Mouse (Mus musculus): ENCODE data around the gene Olfr109. TPM values are rescaled to one million over a fixed set of nuclear protein-coding genes. Genes with fewer than 3 reads are reported as not detected.

Gene Olfr109
- polyA plus RNA-seq (2015; fragmentation: Nextera tagmentation; extraction: Ambion mirVana), result not detected in 2 replicates

- no peak for ATAC-seq (ENCODE audit: insufficient number of reproducible peaks, low FRiP score, low TSS enrichment, low read depth)
- H3K9ac ChIP-seq, result no peak within 1 kb of the TSS
- H3K9me3 ChIP-seq, result no peaks in the 10 kb centered on the region
- no peak within 1 kb of the TSS for H3K27ac ChIP-seq
- H3K4me3 ChIP-seq, result no peak within 1 kb of the TSS
- H3K36me3 ChIP-seq, result no peaks in the 10 kb centered on the region
- 83% methylated on average over 1 of the region's 1 CpGs for WGBS
- no peaks in the 10 kb centered on the region for H3K4me1 ChIP-seq
- no peak within 1 kb of the TSS for H3K4me2 ChIP-seq
- no peaks in the 10 kb centered on the region for H3K27me3 ChIP-seq
Observed at GRCm38 (mm10) chr17:37458616-37459015, at the start of gene Olfr109. Gene Olfr109 (plus strand): TSS chr17:37458916.

DNA sequence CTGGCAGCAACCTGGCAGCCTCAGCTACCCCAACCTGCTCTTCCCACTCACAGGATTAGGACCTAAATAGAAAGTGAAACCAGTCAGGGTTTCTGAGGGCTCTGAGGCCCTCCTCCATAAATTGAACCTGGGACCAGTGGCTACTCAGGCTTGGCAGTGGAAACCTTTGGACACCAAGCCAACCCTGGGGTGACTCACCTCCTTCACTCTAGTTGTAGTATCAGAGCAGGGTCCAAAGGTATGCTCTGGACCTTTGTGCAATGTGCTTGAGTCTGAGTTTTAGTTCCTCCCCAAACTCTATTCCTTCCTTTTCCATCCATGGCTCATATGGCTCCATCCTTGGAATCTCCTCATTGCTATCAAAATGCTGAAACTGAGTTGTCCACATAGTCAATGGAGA, 45.3 kb upstream of the Olfr109 start:
- H3K27me3 ChIP-seq, result no peaks in the 10 kb centered on the region
- no peak overlapping the region for H3K4me2 ChIP-seq
- no peaks in the 10 kb centered on the region for H3K36me3 ChIP-seq
- H3K4me3 ChIP-seq, result no peak overlapping the region
- H3K4me1 ChIP-seq, result no peaks in the 10 kb centered on the region
- H3K9me3 ChIP-seq, result 0 out of 2 replicates have a peak, but pooled peaks cover 3% of the 10 kb centered on the region
- no peak overlapping the region for H3K9ac ChIP-seq
- ATAC-seq (ENCODE audit: insufficient number of reproducible peaks, low FRiP score, low TSS enrichment, low read depth), result no peak
- H3K27ac ChIP-seq, result no peak overlapping the region

DNA sequence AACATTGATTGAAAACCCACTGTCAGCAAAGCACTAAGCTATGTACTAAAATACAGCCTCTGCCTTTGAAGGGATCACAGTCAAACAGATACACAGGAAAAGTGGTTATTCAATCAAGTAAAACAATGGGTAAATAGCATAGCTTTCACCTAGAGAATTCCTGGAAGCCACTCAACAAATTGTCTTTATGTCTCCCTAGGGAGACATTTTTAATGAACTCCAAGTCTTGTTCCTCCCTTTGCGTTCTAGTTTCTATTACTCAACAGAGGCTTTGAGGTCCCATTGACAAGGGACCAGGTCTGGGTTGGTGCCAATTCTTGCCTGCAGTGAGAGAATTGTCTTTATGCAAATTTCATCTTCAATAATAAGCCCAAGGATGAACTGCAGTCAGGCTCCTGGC, 13.5 kb upstream of the Olfr109 start, which contains the start of gene Olfr108:
Gene Olfr108, plus strand, starts transcription at position 301 of the 400 bp plus-strand sequence.
- Histone ChIP-seq H3K36me3 (no peaks in the 10 kb centered on the region), H3K27ac (no peak within 1 kb of the TSS), H3K4me1 (no peaks in the 10 kb centered on the region), H3K4me3 (no peak within 1 kb of the TSS), H3K4me2 (no peak within 1 kb of the TSS), H3K27me3 (no peaks in the 10 kb centered on the region), H3K9me3 (no peaks in the 10 kb centered on the region), H3K9ac (no peak within 1 kb of the TSS)
- no peak for ATAC-seq (ENCODE audit: insufficient number of reproducible peaks, low FRiP score, low TSS enrichment, low read depth)
- WGBS, result 80% methylated on average over 1 of the region's 1 CpGs

- ATAC-seq (ENCODE audit: insufficient number of reproducible peaks, low FRiP score, low TSS enrichment, low read depth), result no peak
- 72% methylated on average over 2 of the region's 2 CpGs for WGBS
Observed at GRCm38 (mm10) chr17:37483452-37483851, 24.7 kb downstream of the Olfr109 start, which contains the start of gene H2-M2. Gene H2-M2 (minus strand): TSS chr17:37483552.

DNA sequence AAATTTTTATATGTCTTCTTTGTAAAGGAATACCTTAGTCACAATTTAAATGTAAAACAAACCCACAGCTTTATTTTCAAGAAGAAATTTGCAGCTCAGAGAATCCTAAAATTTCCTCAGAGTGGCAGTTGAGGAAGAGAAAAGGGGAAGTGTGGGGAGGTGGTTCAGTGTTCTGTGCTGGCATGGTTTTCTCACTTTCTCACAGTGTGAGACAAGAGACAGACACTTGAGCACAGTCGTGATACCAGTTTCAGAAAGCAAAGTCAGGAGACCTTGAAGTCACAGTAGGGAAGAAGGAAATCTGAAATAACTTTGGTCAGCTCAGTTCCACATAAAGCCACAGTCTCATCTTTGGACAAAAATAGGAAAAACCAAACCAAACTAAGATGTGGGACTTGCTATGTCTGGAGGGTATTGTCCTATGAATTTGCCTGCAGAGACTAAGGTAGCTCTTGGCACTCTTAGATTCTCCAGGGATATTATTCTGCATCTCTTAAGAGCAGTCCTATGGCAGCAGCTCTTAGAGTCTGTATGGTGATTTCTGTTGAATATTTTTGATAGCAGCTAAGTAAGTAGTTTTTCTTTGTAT, 33.3 kb downstream of the Olfr109 start, which contains the start of gene Olfr110:
Gene Olfr110, plus strand, starts transcription at position 539 of the 589 bp plus-strand sequence.
- no peak within 1 kb of the TSS for H3K27ac ChIP-seq
- H3K4me3 ChIP-seq, result no peak within 1 kb of the TSS
- ATAC-seq (ENCODE audit: insufficient number of reproducible peaks, low FRiP score, low TSS enrichment, low read depth), result no peak
- H3K4me2 ChIP-seq, result no peak within 1 kb of the TSS
- H3K4me1 ChIP-seq, result no peaks in the 10 kb centered on the region
- H3K9me3 ChIP-seq, result no peaks in the 10 kb centered on the region
- no peaks in the 10 kb centered on the region for H3K27me3 ChIP-seq
- WGBS, result 63% methylated on average over 1 of the region's 1 CpGs
- H3K36me3 ChIP-seq, result no peaks in the 10 kb centered on the region
- no peak within 1 kb of the TSS for H3K9ac ChIP-seq

More at GRCm38 (mm10) chr17:37483452-37483851, 24.7 kb downstream of the Olfr109 start, which contains the start of gene H2-M2:
- no peaks in the 10 kb centered on the region for H3K9me3 ChIP-seq
- H3K4me2 ChIP-seq, result no peak within 1 kb of the TSS
- H3K36me3 ChIP-seq, result no peaks in the 10 kb centered on the region
- no peaks in the 10 kb centered on the region for H3K27me3 ChIP-seq
- H3K9ac ChIP-seq, result no peak within 1 kb of the TSS
- H3K4me1 ChIP-seq, result no peaks in the 10 kb centered on the region
- H3K4me3 ChIP-seq, result no peak within 1 kb of the TSS
- no peak within 1 kb of the TSS for H3K27ac ChIP-seq

DNA sequence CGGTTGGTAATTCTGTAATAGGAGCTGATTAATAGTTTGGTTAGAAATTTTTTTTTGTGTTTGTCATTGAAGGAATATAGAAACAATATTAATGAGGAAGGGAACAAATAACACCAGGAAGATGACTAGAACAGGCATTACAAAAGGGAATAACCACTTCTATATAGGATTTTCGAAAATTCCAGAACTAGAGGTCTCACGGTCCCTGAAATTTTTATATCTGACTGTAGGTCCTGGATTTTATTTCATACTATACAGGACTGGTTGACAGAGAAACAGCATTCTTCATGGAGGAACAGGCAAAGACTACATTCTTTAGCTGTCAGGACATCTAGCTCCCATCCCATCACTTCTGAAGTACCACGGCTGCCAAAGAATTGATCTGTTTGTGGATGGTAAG, 49.0 kb downstream of the Olfr109 start, which contains the start of gene Olfr111:
Gene Olfr111, plus strand, starts transcription at position 301 of the 400 bp plus-strand sequence.
- Histone ChIP-seq H3K4me1 (no peaks in the 10 kb centered on the region), H3K9me3 (no peaks in the 10 kb centered on the region), H3K9ac (no peak within 1 kb of the TSS), H3K36me3 (no peaks in the 10 kb centered on the region), H3K27me3 (no peaks in the 10 kb centered on the region), H3K4me2 (no peak within 1 kb of the TSS), H3K4me3 (no peak within 1 kb of the TSS), H3K27ac (no peak within 1 kb of the TSS)
- no peak for ATAC-seq (ENCODE audit: insufficient number of reproducible peaks, low FRiP score, low TSS enrichment, low read depth)
- 81% methylated on average over 4 of the region's 4 CpGs for WGBS

Other genes with a start within 250 kb of the Olfr109 start
- gene Olfr95, start 245.8 kb upstream of the Olfr109 start, polyA plus RNA-seq (2015; fragmentation: Nextera tagmentation; extraction: Ambion mirVana), result not detected in 2 replicates
- not detected in 2 replicates for gene Olfr96, start 238.8 kb upstream of the Olfr109 start, polyA plus RNA-seq (2015; fragmentation: Nextera tagmentation; extraction: Ambion mirVana)
- gene Olfr97, start 221.6 kb upstream of the Olfr109 start, polyA plus RNA-seq (2015; fragmentation: Nextera tagmentation; extraction: Ambion mirVana), result not detected in 2 replicates
- gene Olfr98, start 195.2 kb upstream of the Olfr109 start, polyA plus RNA-seq (2015; fragmentation: Nextera tagmentation; extraction: Ambion mirVana), result not detected in 2 replicates
- 1.9 and 3.3 TPM in 2 replicates for gene H2-M3, start 188.7 kb upstream of the Olfr109 start, polyA plus RNA-seq (2015; fragmentation: Nextera tagmentation; extraction: Ambion mirVana)
- not detected in 2 replicates for gene Olfr99, start 175.5 kb upstream of the Olfr109 start, polyA plus RNA-seq (2015; fragmentation: Nextera tagmentation; extraction: Ambion mirVana)
- gene Olfr101, start 154.6 kb upstream of the Olfr109 start, polyA plus RNA-seq (2015; fragmentation: Nextera tagmentation; extraction: Ambion mirVana), result not detected in 2 replicates
- not detected in 2 replicates for gene Olfr102, start 141.9 kb upstream of the Olfr109 start, polyA plus RNA-seq (2015; fragmentation: Nextera tagmentation; extraction: Ambion mirVana)
- not detected in 2 replicates for gene Olfr103, start 119.2 kb upstream of the Olfr109 start, polyA plus RNA-seq (2015; fragmentation: Nextera tagmentation; extraction: Ambion mirVana)
- gene Olfr104-ps, start 99.3 kb upstream of the Olfr109 start, polyA plus RNA-seq (2015; fragmentation: Nextera tagmentation; extraction: Ambion mirVana), result not detected in 2 replicates
- gene Olfr105-ps, start 79.9 kb upstream of the Olfr109 start, polyA plus RNA-seq (2015; fragmentation: Nextera tagmentation; extraction: Ambion mirVana), result not detected in 2 replicates
- gene Olfr106-ps, start 68.5 kb upstream of the Olfr109 start, polyA plus RNA-seq (2015; fragmentation: Nextera tagmentation; extraction: Ambion mirVana), result not detected in 2 replicates
- gene Olfr107, start 59.7 kb upstream of the Olfr109 start, polyA plus RNA-seq (2015; fragmentation: Nextera tagmentation; extraction: Ambion mirVana), result not detected in 2 replicates
- gene Olfr108, start 13.4 kb upstream of the Olfr109 start, polyA plus RNA-seq (2015; fragmentation: Nextera tagmentation; extraction: Ambion mirVana), result not detected in 2 replicates
- gene H2-M2, start 24.6 kb downstream of the Olfr109 start, polyA plus RNA-seq (2015; fragmentation: Nextera tagmentation; extraction: Ambion mirVana), result not detected in 2 replicates
- not detected in 2 replicates for gene Olfr110, start 33.6 kb downstream of the Olfr109 start, polyA plus RNA-seq (2015; fragmentation: Nextera tagmentation; extraction: Ambion mirVana)
- not detected in 2 replicates for gene Olfr111, start 49.1 kb downstream of the Olfr109 start, polyA plus RNA-seq (2015; fragmentation: Nextera tagmentation; extraction: Ambion mirVana)
- gene Olfr112, start 110.5 kb downstream of the Olfr109 start, polyA plus RNA-seq (2015; fragmentation: Nextera tagmentation; extraction: Ambion mirVana), result not detected in 2 replicates
- gene Olfr113, start 118.7 kb downstream of the Olfr109 start, polyA plus RNA-seq (2015; fragmentation: Nextera tagmentation; extraction: Ambion mirVana), result not detected in 2 replicates
- gene Olfr114, start 133.8 kb downstream of the Olfr109 start, polyA plus RNA-seq (2015; fragmentation: Nextera tagmentation; extraction: Ambion mirVana), result not detected in 2 replicates
- gene Olfr115, start 168.2 kb downstream of the Olfr109 start, polyA plus RNA-seq (2015; fragmentation: Nextera tagmentation; extraction: Ambion mirVana), result not detected in 2 replicates
- not detected in 2 replicates for gene Olfr116, start 168.3 kb downstream of the Olfr109 start, polyA plus RNA-seq (2015; fragmentation: Nextera tagmentation; extraction: Ambion mirVana)
- not detected in 2 replicates for gene Olfr117, start 204.9 kb downstream of the Olfr109 start, polyA plus RNA-seq (2015; fragmentation: Nextera tagmentation; extraction: Ambion mirVana)
- gene Olfr118, start 208.1 kb downstream of the Olfr109 start, polyA plus RNA-seq (2015; fragmentation: Nextera tagmentation; extraction: Ambion mirVana), result not detected in 2 replicates
- not detected in 2 replicates for gene Olfr119, start 237.6 kb downstream of the Olfr109 start, polyA plus RNA-seq (2015; fragmentation: Nextera tagmentation; extraction: Ambion mirVana)